Mouse (Mus musculus): ENCODE data around the gene Ubac1.

The Ubac1 gene

GRCm38 (mm10) chr2:26021561-26022257 lies at the start of gene Ubac1:
TSS of gene Ubac1 (minus strand) at chr2:26021747.
- peak; percentile 84 to 86 for DNase-seq (ENCODE audit: low spot score in 2 of 2)

GRCm38 (mm10) chr2:26068592-26068991 lies 47.0 kb upstream of the Ubac1 start:
- no peak for DNase-seq (ENCODE audit: low spot score in 2 of 2)

GRCm38 (mm10) chr2:26068175-26068574 lies 46.6 kb upstream of the Ubac1 start:
- no peak for DNase-seq (ENCODE audit: low spot score in 2 of 2)

DNA sequence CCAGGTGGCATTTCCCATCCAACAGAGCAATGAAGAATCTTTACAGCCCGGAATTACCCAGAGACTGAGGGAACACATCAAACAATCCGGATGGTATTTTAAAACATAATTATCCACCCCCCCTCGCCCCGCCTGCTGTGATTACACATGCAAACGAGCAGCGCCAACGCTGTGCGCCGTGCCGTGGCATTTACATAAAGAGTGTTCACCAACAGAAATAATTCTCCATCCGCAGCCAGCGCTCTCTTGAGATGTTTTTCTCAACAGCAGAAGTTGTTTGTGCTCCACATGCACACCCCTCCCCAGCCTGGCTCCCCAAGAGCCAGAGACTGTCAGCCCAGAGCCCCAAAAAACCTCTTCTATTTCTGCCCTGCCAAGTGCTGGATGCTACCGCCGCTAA lies 45.0 kb upstream of the Ubac1 start:
- DNase-seq (ENCODE audit: low spot score in 2 of 2), result peak; percentile 72 to 74

DNA sequence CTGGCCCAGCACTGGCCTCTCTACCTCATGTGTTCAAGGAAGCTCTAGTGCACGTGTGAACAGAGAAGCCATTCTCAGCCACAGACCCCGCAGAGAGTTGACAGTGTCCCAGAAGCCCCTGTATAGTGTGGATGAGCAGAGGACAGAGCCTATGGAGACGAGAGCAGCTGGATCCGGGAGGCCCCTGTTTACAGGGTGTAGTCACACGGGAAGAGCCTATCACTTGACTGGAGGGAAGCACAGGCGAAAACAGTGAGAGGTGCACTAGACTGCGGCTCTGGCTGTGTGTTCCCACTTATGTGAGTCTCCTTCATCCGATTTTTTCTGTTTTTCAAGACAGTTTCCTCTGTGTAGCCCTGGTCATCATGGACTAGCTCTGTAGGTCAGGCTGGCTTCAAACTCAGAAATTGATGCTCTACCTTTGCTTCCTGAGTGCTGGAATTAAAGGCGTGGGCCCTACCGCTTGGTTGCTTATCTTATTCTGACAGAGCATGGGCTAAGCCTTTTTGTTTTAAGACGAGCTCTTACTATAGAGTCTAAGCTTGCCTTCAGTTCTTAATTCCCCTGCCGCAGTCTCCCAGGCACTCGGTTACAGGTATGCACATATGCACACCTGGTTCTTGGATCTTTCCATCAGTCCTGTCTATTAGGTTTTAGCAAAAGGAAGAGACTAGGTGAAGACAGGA lies 41.3 kb upstream of the Ubac1 start:
- DNase-seq (ENCODE audit: low spot score in 2 of 2), result no peak

DNA sequence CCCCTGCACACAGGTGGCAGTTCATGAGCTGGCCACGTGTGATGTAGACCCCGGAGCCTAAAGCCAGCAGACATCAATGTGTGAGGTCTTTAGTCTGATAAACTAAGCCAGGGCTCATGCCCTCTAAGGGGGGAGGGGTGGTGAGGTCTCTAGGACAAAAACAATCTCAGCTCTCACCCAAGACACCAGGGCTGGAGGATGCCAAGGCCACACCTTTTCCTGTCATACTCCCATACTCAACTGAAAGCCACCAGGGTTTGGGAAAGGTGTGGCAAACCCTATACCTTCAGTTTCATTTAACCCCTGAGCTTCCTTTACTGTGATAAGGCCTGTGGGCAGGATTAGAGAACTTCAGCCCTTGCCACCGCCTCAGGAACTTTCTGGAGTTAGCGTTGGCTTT lies 40.7 kb upstream of the Ubac1 start:
- DNase-seq (ENCODE audit: low spot score in 2 of 2), result no peak

GRCm38 (mm10) chr2:26061018-26061666 lies 39.6 kb upstream of the Ubac1 start:
- peak; percentile 37 to 40 for DNase-seq (ENCODE audit: low spot score in 2 of 2)

GRCm38 (mm10) chr2:26057053-26057452 lies 35.5 kb upstream of the Ubac1 start:
- no peak for DNase-seq (ENCODE audit: low spot score in 2 of 2)

DNA sequence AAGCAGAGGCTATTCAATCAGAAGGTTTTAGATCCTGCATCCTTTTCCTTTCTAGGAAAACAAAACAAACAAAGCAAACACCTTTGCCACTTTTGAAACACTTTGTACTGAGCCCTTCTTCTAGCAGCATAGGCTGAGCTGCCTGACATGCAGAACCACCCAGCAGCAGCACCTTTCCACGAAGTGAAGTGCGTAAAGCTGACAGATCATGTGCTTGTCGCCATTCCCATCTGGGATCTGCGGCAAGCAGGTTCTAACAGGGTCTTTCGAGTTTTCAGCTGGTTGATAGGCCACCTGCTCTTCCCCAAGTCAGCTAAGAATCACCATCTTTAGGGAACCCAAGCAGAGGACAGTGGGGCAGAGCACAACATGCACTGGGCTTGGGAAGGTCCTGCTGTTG lies 34.7 kb upstream of the Ubac1 start:
- DNase-seq (ENCODE audit: low spot score in 2 of 2), result no peak

DNA sequence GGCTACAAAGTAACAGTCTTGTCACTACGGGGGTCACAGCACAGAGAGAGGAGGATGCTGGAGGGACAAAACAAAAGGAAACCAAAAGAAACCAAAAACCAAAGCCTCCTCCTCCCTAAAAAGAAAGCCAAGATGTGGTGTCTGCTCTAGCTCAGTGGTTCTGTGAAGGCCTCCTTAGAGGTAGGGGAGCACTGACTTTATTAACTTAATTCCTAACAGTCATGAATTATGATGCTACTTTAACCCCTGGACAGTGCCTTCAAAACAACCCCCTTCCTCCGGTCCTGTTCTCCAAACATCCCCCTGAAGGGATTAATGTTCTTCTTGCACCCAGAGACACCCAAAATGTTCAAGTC lies 34.2 kb upstream of the Ubac1 start:
- DNase-seq (ENCODE audit: low spot score in 2 of 2), result no peak

- peak in 1 of 2 experiments; percentile 36 for DNase-seq (ENCODE audit: low spot score in 2 of 2)
These were observed 33.6 kb upstream of the Ubac1 start for GRCm38 (mm10) chr2:26055046-26055746.

- DNase-seq (ENCODE audit: low spot score in 2 of 2), result no peak
These were observed 31.3 kb upstream of the Ubac1 start for GRCm38 (mm10) chr2:26052806-26053205.

- DNase-seq (ENCODE audit: low spot score in 2 of 2), result no peak
These were observed 27.3 kb upstream of the Ubac1 start for GRCm38 (mm10) chr2:26048816-26049215.

DNA sequence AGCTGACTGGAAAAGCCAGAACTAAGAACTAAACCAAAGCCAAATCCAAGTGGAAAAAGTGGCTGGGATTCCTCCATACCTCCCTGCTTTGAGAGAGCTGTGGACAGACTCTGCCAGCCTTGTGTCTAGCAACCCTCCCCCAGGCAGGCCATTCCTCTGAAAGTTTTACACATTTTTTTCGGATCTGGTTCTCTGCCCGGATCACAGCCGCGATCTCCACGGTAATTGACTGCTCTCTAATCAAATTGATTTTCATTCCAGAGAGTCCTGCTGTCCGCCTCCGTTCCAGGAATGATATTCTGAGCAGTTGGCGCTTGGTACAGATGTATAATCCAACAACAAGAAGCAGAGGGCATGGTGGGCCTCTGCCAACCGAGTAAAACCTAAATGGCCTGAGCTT lies 22.7 kb upstream of the Ubac1 start:
- DNase-seq (ENCODE audit: low spot score in 2 of 2), result no peak

DNA sequence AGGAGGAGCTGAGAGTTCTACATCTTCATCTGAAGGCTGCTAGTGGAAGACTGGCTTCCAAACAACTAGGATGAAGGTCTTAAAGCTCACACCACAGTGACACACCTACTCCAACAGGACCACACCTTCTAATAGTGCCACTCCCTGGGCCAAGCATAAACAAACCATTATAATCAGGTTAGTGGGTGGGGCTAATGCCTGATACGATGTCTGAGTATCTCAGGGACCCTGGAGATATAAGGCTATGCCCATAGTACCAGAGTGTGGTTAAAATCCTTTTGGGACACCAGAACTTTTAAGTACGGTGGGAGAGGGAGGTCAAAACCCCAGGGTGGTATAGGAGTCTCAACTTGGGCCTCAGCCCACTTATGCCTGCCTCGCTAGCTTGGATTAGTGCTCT lies 21.1 kb upstream of the Ubac1 start:
- no peak for DNase-seq (ENCODE audit: low spot score in 2 of 2)

- DNase-seq (ENCODE audit: low spot score in 2 of 2), result no peak
These were observed 19.7 kb upstream of the Ubac1 start for GRCm38 (mm10) chr2:26041163-26041810.

DNA sequence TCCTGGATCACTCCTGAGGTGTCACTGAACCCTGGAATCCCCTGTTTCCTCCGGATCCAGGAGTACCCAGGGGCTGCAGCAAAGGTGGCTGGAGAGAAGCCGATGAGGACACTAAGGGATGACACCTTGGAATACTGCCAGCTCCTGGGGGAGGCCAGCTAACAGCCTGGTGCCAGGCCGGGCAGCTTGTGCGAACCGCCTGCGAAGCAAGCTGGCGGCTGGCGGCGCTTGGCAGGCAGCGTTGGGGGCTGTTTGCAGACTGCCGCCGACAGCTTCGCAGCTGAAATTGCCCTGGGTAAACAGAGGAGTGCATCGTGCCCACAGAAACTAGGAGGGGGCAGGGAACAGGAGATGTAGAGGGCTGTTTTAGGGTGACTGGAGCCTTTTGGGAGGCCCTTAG lies 18.4 kb upstream of the Ubac1 start:
- peak; percentile 45 to 46 for DNase-seq (ENCODE audit: low spot score in 2 of 2)

- no peak for DNase-seq (ENCODE audit: low spot score in 2 of 2)
These were observed 15.8 kb upstream of the Ubac1 start for GRCm38 (mm10) chr2:26037386-26037785.

DNA sequence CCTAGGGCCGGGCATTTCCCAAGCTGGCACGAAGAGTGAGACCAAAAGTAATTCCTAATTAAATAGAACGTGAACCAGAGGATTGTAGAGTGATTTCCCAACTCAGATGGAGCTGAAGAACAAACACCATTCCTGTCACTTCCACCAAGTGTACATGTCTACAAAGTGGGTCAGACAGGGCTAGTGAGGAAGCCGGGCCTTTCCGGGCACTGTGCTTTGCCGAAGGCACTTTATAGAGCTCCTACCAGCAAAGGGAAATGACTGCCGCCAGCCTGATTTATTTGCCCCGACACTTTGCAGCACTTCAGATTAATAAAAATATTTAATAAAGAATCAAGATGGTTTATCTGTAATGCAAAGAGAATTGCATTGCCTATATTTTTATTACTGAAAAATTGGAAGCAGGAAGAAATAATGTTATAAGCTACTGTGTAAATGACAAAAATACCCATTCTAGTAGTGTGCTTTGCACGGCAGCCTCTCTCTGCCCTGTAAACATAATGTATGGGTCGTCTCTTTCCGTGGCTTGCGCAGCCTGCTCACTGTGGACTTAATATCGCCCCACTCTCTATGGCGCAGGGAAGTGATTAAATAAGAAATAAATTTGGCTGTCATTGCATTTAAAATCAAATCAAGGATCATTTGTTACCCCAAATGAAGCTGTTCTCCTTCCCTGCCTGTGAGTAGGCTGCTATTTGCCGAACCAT lies 12.9 kb upstream of the Ubac1 start:
- no peak for DNase-seq (ENCODE audit: low spot score in 2 of 2)

GRCm38 (mm10) chr2:26030288-26030687 lies 8.7 kb upstream of the Ubac1 start:
- no peak for DNase-seq (ENCODE audit: low spot score in 2 of 2)

Measured in frontal cortex, postnatal 14 days (tissue).